Mouse (Mus musculus) cerebellum, postnatal 36 days (tissue): ENCODE data around the gene Paqr5.

Source experiments
- DNase-seq, 2 experiments: peaks; one replicate each; pipeline ENCODE4 v3.0.0; 2021 to 2022; ENCODE audit warnings: mixed read lengths in 2 of 2

The Paqr5 gene

DNA sequence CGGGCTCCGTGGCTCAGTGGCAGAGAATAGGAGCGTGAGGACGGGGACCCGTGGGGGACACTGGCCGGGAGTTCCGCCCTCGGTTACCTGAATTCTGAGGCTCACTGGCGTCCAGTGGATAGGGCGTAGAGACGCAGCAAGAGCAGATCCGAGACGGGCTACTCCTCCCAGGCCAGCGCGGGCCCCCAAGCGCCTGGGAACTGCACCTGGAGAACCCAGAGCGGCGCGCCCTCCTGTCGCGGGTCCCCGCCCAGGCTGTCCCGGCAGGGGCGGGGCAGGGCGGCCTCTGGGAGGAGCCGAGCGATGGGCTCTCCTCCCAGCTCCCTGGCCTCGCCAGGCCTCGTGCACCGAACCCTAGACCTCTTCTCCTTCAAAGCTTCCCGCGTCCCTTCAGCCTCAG lies at the start of gene Paqr5:
Gene Paqr5, minus strand, starts transcription at position 257 of the 400 bp plus-strand sequence.
- no peak for DNase-seq

DNA sequence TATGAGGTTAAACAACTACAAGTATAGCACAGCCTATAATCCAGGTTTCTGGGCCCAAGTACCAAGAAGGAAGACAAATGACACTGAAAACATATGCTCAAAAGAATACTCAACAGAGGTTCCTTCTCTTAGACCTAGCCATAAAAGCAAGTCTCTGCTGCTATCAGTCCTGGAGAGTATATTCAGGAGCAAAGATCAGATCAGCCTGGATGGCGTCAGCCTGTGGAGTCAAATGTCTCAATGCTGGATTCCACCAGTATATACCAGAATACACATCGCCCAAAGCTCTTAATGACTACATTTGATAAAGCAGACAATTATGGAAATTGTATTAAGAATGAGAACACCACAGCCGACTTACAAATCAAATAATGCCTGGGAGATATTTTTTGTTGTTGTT lies 35.6 kb upstream of the Paqr5 start:
- no peak for DNase-seq

DNA sequence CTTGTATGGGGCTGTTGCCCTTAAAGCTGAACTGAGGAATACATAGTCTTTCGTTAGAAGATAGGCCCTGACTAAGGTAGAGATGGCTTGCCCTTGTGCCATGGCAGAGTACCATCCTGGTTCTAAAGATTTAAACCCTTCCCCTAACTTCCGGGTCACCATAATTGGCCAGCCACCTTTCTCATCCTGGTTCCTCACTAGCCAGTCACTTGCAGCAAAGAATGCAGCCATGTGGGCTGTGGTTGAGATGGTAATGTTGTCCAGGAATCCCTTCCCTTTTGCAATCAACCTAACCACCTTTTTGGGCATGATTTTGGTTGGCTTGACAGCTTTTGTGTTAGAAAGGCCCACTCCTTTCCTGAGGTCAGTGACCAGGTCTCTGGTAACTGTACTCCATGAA lies 33.8 kb upstream of the Paqr5 start:
- no peak for DNase-seq

DNA sequence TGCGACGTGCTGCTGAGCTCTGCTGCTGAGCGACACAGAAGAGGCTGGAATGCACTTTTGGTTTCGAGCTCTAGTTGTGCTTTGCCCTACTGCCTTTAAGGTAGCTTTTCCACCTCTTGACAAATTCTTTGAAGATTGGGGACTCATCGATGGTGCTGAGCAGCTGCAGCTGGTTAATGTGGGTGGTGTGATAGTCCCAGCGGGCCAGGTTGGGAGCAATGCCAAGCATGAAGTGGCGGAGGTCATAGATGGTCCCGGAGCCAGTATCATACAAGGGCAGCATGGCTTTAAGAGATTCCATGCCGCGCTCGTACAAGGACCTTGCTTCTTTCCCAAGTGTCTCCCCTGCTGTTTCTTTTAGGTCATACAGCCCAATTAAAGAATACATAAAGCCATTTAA lies 33.3 kb upstream of the Paqr5 start:
- DNase-seq = no peak

DNA sequence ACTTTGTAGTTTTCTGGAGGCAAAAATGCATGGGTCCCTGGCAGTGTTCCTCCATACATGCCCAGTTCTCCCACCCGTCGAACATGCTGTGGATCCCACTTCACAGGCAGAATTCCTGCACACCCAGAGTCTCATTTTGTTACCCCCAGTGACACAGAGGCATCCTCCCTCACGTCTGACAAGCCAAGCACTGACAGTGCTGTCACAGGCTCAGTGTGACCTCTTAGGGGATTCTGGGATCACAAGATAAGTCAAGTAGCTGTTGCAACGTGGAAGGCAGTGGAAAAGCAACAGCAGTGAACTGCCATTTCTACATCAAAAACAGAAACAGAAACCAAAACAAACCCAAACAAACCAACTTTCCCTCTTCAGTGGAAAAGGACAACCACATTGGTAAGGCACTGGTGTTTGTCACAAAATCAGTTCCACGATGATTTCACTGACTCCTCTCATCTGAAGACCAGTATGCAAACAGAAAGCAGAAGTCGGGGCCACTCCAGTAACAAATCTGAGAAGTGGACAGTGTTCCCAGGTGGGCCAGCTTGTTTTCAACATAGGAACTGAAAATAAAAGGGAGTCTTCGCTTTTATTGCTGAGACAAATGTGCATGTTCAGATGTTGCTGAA lies 31.3 kb upstream of the Paqr5 start:
- DNase-seq = no peak

DNA sequence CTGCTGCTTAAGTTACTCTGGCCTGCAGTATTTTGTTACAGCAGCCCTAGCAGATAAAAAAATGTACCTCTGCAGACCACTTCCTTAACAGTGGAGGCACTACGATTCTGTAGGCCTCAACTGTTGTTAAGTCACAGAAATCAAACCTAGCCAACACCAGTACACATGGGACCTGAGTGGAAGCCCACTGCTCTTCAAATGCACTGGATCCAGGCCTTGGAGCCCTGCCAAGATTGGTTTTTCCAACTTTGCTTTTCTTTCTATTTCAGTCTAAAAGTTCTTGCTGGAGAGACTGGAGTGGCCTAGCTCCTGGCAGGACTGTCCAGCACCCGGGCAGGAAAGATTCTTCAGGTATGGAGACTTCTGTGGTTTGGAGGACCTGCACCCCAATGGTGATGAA lies 29.6 kb upstream of the Paqr5 start:
- DNase-seq = no peak

DNA sequence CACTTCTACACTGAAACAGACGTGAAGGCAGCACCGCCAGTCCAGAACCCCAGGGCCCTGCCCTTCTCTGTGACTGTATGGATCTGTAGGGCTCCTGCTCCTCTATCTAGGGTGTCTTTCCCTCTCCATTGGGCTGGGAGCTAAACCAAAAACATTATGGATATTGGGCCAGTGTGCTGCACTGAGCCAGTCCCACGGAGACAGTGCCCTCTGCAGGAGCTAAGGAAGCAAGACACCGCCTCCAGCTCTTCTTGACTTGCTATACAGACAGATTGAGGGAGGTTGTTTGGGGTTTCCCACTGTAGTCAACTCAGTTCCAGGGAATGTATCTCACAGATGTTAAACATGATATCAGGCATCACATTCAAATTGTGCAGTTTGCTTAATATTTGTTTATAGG lies 24.1 kb upstream of the Paqr5 start:
- no peak for DNase-seq

DNA sequence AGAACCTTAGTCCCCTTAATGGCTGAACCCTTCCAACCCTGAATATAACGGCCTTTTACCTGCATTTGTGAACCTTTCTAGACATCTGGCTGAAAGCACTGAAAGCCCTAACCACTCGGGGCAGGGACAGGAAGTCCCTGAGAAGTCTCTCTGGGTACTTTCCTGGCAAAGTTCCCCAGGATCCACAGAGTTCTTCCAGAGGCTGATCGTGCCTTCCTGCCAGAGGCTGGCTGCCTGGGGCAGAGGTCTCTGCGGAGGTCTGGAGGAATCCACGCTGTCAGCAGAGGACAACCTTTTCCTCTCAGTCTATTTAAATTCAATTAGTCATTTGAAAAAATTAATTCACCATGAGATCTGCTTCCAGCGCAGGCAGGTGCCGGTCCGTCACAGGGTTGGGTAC lies 22.5 kb upstream of the Paqr5 start:
- DNase-seq = no peak

DNA sequence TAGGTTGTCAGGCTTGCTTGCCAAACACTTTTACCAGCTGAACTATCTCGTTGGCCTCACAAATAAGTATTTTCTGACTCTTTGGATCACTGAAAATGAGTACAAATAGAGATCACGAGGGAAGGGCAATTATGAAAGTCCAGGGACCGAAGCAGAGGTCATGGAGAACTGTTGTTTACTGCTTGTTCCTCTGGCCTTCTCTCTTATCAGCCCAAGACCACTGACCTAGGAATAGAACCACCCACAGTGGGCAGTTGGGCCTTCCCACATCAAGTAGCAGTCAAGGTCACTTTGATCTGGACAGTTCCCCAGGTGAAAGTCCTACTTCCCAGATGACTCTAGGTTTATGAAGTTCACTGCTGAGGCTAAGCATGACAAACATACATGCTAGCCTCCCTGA lies 15.5 kb upstream of the Paqr5 start:
- no peak for DNase-seq

DNA sequence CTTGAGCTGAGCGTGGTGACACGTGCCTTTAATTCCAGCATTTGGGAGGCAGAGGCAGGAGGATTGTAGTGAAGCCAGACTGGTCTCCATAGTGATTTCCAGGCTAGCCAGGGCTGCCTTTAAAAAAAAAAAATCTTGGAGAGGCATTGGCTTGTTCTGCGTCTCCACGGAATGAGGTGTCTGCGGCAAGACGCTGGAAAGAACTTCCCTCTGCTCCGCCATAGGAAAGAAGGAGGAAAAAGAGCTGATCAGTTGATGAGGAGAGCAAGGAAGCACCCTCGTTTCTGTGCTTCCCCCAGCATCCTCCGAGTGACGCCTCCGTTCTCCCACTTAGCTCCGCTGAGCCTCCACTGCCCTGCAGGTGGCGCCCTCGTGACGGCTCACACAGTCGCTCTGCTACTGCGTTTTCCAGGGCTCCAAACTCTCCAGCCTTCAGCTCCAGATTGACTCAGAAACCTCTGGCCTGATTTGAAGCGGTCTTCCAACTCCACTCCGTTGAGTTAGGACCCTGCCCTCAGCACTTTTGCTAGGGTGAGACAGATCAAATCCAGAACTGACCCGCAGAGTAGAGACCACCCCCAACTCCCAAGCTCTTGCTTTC lies 13.5 kb upstream of the Paqr5 start:
- peak; percentile 91 to 93 for DNase-seq

DNA sequence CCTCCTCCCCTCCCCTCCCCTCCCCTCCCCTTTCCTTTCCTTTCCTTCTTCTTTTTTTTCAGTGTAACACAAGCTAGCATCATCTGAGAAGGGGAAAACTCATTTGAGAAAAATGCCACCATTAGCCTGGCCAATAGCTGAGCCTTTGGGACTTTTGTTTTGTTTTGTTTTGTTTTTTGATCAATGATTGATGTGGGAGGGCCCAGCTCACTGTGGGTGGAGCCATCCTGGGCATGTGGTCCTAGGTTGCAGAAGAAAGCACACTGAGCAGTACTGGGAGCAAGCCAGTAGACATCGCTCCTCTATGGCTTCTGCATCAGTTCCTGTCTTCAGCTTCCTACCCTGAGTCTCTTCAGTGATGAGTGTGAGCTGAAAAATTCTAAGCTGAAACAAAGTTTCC lies 9.2 kb upstream of the Paqr5 start:
- no peak for DNase-seq

DNA sequence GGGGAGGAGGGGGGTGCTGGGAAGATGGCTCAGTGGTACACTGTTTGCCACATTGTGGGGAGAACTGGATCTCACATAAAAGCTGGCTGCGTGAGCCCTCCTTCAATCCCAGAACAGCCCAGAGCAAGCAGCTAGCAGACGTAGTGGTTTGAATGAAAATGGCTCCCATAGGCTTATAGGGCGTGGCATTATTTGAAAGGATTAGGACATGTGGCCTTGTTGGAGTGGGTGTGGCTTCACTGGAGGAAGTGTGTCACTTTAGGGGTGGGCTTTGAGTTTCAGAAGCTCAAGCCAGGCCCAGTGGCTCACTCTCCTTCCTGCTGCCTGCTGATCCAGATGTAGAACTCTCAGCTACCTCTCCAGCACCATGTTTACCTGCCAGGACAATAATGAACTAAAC lies 5.5 kb upstream of the Paqr5 start:
- no peak for DNase-seq

DNA sequence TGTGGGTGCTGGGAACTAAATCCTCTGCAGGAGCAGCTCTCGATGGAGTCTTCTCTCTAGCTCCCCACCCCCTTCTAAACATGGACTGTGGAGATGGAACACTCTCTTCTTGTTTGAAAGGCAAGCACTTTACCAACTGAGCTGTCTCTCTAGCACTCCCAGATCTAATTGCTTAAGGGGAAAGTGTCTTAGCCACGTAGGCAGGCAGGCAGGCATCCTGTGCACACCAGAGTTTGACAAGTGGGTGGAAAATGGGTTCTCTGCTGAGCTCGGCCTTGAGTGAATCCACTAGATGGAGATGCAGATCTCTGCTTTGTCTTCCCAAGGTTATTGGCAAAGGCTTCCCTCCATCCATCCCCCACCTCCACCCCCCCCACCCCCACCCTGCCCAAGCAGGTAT lies 1.4 kb upstream of the Paqr5 start:
- DNase-seq = no peak

DNA sequence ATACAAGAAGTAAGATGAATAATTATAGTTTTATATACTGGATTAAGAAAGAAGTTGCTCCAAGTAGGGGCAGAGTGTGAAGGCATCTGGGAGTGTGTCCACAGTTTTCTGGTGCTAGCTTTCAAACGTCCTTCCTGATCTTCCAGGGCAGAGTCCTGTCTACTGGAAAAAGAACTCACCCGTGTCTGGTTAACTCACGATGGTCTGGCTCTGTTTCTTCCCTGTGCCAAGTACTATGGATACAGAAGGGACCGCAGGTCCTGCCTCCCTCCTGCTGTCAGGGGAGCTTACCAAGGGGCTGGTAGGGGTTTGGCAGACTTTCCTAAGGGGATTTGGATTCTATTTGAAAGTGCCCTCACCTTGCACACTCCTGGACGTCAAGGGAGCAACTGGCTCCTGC lies 1.6 kb downstream of the Paqr5 start:
- DNase-seq = no peak

DNA sequence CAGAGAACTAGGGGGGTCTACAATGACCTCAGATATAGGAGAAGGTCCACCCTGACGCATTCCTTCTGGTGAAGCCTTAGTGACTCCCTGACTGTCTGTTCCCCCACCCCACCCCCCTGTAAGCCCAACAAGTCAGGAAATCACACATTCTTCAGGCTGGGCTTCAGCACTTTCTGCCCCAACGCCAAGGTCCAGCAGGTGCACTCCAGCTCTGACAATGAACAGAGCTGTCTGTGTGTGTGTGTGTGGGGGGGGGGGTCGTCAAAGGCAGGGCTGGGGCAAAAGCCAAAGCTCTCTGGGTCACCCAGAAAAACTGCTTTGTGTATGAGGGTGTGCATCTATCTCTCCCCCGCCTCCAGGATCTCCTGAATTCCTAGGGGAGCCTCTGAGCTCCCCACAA lies 2.8 kb downstream of the Paqr5 start:
- no peak for DNase-seq

DNA sequence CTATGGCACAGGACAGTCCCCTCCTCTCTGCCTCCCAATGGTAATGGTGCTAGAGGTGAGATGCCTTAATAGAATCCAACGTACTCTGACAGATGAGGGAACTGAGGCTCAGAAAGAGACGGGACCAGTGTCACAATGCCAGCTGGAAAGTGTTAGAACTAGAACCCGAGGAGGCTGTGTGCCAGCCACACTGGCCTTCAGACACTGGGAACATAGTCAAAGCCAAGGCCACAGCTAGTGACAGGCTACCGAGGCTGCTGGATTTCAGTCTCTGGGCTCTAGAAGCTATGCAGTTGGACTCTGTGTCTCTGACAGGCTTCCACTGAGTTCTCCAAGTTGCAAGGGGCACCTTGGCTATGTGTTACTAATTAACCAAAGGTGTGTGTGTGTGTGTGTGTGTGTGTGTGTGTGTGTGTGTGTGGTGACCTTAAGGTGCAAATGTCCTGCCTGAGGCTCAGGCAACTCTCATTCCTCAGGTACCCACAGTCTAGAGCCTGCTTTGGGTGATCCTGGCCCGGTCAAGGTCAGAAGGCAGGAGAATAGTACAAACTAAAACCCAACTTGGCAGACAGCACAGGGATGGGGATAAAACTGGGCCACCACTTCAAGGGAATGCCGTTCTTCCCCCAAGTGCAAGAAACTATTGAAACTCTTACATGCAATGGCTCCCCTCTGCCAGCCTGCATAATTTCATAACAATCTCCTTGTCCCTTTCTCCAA lies 3.5 kb downstream of the Paqr5 start:
- no peak for DNase-seq

DNA sequence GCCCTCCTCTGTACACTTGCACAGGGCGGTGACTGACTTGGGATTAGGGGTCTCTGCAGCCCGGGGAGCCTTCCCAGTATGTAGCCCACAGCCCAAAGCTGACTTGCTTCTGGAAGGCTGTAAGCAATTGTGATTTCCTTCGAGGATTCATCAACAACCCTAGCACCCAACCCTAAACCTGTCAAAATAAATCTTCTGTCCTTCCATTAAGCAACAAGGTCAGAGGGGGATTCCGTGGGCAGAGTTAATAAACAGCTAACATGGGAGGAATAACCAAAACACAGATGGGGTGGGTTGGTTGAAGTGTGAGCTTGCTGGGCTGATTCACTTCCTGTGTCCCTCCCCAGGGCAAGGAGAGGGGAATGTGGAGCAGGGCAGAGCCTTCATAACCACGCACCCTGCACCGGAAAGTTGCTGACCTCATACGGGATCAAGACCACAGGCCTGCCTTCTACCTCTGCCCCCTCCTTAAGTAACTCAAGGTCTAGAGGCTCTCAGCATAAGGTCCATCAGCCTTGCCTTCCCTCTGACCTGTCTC lies 5.0 kb downstream of the Paqr5 start:
- DNase-seq = no peak

DNA sequence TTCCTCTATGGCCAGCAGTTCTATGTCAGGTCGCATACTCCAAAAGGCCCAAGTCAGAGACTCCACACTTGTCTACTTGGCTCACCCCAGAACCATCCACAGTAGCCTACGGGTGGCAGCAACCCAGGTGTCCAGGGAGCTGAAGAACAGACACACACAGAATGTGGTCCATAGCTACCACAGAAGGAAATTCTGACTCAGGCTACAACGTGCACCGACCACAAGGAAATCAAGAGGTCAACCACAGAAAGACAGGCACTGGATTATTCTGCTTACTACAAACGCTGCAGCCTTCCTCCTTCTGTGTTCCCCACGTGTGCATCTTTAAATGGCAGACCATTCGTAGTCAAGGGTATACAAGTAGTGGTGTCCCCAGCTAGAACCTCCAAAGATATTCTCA lies 6.4 kb downstream of the Paqr5 start:
- no peak for DNase-seq

DNA sequence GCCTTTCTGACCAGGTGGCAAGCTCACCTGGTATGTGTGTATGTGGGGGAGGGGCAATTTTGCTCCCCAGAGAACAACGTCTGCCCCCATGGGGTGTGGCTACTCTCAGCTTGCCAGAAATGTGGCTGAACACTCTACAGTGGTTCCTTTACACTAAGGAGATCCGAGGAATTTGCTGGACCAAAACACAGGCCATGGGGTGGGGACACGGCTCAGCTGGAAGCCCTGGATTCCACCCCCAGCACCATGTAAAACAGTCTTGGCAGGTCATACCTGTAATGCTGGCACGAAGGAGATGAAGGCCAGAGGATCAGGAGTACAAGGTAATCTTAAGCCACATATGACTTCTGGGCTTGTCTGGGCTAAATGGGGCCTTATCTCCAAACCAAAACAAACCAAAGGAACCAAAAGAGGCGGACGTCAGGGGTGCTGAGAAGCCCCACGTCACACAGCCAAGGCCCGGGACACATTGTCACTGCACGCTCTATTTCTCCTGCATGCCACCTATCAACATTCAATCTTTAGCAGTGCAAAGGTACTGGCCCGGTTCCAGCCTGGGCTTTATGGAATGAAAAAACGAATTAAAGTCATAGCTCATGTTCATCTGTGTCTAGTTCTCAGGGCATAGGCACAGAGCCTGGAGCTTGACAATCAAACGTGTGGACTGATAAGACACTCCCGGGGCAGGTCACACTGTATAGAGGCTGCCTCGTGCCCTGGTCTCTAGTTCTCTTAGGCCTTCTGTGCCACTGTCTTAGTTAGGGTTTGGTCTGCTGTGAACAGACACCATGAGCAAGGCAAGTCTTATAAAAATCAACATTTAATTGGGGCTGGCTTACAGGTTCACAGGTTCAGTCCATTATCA lies 8.2 kb downstream of the Paqr5 start:
- no peak for DNase-seq

DNA sequence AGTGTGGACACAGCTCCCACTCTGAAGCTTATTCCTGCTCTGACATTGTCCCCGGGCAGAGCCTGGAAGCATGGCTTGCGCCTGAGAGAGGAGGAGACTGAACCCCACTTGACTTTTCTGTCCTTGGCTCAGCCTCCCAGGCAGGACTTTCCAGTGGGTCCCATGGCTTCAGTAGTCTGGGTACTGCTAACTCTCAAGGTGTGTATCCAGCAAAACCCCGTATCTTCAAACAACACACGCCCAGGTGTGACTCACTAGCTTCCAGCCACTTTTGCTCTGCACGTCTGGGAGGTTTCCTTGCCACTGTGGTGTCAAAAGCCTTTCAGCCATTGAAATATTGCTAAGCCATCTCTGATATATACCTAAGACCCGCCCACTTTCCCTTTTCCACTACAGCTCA lies 9.3 kb downstream of the Paqr5 start:
- DNase-seq = no peak

DNA sequence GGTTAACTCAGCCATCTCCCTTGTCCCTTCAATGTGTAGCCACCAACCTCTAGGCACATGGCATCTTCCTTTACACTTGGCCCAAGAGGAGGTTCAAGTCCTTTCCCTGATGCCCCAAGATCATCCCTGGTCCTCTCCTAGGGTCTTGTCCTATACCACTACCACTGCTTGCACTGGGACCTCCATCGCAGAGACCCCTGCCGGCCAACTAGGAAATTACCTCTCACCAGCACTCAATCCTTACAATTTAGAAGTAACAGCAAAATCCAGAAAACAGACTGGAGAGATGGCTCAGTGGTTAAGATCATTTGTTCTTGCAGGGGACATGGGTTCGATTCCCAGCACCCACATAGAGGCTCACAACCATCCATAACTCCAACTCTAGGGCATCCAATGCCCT lies 11.2 kb downstream of the Paqr5 start:
- DNase-seq = no peak

DNA sequence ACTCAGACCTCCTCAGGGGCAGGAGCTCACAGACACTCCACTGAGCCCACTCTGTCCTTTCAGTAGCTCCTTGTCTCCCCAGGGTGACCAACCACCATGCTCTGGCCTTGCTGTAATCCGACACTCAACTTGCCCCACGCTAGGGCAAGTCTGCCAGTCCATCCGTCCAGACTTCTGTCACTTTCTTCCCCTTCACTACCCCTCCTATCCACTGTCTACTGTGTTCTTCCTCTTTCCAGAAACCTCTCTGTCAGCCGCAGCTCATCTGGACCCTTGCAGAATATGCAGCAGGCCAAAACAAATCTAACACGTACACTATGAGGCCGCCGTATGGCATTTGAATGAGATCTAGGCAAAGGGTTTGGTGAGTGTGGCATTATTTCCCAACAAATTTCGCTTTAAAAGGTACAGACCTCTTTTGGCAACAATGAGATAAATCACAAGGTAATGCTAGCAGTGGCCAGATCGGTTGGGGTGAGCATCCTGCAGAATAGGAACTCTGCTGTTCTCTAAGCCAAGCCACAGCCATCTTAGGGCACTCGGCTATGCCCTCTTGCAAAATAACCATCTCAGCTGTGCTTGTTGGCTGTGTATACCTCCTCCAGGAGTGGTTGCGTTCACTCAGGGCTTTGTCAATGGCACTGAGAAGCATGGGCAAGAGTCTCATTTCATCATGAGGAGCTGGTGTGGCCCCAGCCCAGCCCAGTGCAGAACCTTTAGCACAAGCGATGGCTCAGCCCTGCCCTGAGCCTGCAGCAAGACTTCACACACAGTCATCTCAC lies 13.1 kb downstream of the Paqr5 start:
- DNase-seq = no peak

DNA sequence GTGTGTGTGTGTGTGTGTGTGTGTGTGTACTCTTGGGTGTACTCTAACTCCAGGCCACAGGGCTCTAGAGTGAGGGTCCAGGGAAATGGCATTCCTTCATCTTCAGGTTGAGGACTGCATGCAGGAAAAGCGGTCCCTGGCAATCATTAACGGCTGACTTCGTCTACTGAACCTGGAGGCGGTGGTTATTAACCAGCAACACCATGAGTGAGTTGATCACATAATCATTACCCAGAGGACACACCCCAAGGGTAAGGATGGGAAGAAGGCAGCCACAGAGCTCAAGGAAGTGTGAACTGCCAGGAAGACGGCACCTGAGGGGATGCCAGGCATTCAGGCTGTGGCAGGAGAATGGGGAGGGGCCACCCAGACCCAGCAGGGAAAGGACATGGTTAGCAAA lies 18.3 kb downstream of the Paqr5 start:
- no peak for DNase-seq
